Mouse (Mus musculus) forebrain, embryonic 12.5 days (tissue): ENCODE measurements around the gene Il12rb2. TPM values are rescaled to one million over a fixed set of nuclear protein-coding genes. Genes with fewer than 3 reads are reported as not detected.

Source experiments
- ATAC-seq: fragments of 200-750 bp; cut with Nextera tagmentation; 2 replicates; pipeline ENCODE4 v1.8.0; 2017; ENCODE audit warnings: moderate TSS enrichment; ENCODE audit not compliant: low FRiP score
- H3K27ac ChIP-seq: fragments of 300-500 bp; sonication (generic); 2 replicates; pipeline ENCODE4 v1.5.1; 2016; ENCODE audit warnings: mild to moderate bottlenecking
- H3K27me3 ChIP-seq: fragments of 300-500 bp; sonication (generic); 2 replicates; pipeline ENCODE4 v1.6.1; 2016; ENCODE audit warnings: mild to moderate bottlenecking
- H3K36me3 ChIP-seq: fragments of 300-500 bp; sonication (generic); replicated peaks from 2 replicates; pipeline ENCODE4 v1.6.1; 2016; ENCODE audit warnings: mild to moderate bottlenecking
- H3K4me1 ChIP-seq: fragments of 300-500 bp; sonication (generic); 2 replicates; pipeline ENCODE4 v1.6.1; 2016
- H3K4me2 ChIP-seq: fragments of 300-500 bp; sonication (generic); 2 replicates; pipeline ENCODE4 v1.6.1; 2016; ENCODE audit warnings: mild to moderate bottlenecking, moderate library complexity
- H3K4me3 ChIP-seq: fragments of 300-500 bp; sonication (generic); replicated peaks from 2 replicates; pipeline ENCODE4 v1.5.1; 2016; ENCODE audit warnings: mild to moderate bottlenecking
- H3K9ac ChIP-seq: fragments of 300-500 bp; sonication (generic); 2 replicates; pipeline ENCODE4 v1.6.1; 2016; ENCODE audit warnings: mild to moderate bottlenecking
- H3K9me3 ChIP-seq: fragments of 300-500 bp; sonication (generic); 2 replicates; pipeline ENCODE4 v1.6.1; 2016
- WGBS: fragments of 180-500 bp; shearing (Covaris S2); methylation state at CpG from one replicate; pipeline ENCODE4 v1.1.7; 2016; 5-methylcytosine and 5-hydroxymethylcytosine counted together
- polyA plus RNA-seq: library from polyadenylated mRNA; unstranded; fragments of >200 nt; fragmentation: Nextera tagmentation; extraction: Ambion mirVana; gene quantifications from 2 replicates; pipeline ENCODE4 v1.2.1, GENCODE M21; 2016

Gene Il12rb2
- polyA plus RNA-seq, 1 experiment from 2014 or later, result not detected

GRCm38 (mm10) chr6:67243765-67244420 is 132.1 kb downstream of the Il12rb2 start:
- H3K4me1 ChIP-seq, result no peaks in the 10 kb centered on the region
- H3K4me2 ChIP-seq, result no peak overlapping the region
- H3K4me3 ChIP-seq, result no peak overlapping the region
- H3K9ac ChIP-seq, result no peak overlapping the region
- no peaks in the 10 kb centered on the region for H3K27me3 ChIP-seq
- ATAC-seq, result no peak
- WGBS, result 94% methylated on average over 7 of the region's 7 CpGs
- no peak overlapping the region for H3K27ac ChIP-seq
- H3K36me3 ChIP-seq, result no peaks in the 10 kb centered on the region
- H3K9me3 ChIP-seq, result no peaks in the 10 kb centered on the region

Other genes starting within 250 kb of the Il12rb2 start
- 476 and 480 TPM in 2 replicates for gene Serbp1, start 138.0 kb downstream of the Il12rb2 start, polyA plus RNA-seq
- gene Il23r, start 115.7 kb upstream of the Il12rb2 start, polyA plus RNA-seq, result not detected in 2 replicates
- gene Tacstd2, start 159.6 kb upstream of the Il12rb2 start, polyA plus RNA-seq, result 1.8 and 4.2 TPM in 2 replicates